Mouse (Mus musculus) frontal cortex, postnatal 10 days (tissue): ENCODE measurements at regions not wholly inside any gene's neighbourhood (a gene's known extent, or its start where the extent isn't known, plus 50 kb on each side); places are given as distances from the start of the nearest gene placed in this dataset.
"Not testable (repeated sequence)": the region's sequence is repeated elsewhere in the genome, so short reads cannot be mapped to it uniquely, and the experiment has no call there.

Source experiments
- DNase-seq, 2 experiments: peaks; one replicate each; pipeline ENCODE4 v3.0.0; 2022; ENCODE audit warnings: low spot score in 2 of 2, mixed read lengths in 1 of 2

GRCm38 (mm10) chrX:95366995-95367394 lies 77.7 kb downstream of the Amer1 start:
- DNase-seq, result no peak

- DNase-seq, result not testable (repeated sequence)
These were observed 79.3 kb downstream of the Amer1 start for GRCm38 (mm10) chrX:95365326-95365725.

- peak in 1 of 2 experiments; percentile 14 for DNase-seq
These were observed 85.6 kb downstream of the Amer1 start for GRCm38 (mm10) chrX:95359053-95359452.
